Mouse (Mus musculus): Measurements from ENCODE around the gene St6galnac3.

GRCm38 (mm10) chr3:153324307-153324706 lies 400.7 kb downstream of the St6galnac3 start:
- TF ChIP-seq POLR2A (IDR thresholded peaks at IDR 0.05; ENCODE audit: low read depth, low read length) (no peak), NELFE (IDR thresholded peaks at IDR 0.05; ENCODE audit: low read depth, low read length) (no peak), EP300 (IDR thresholded peaks at IDR 0.05; ENCODE audit: low read length) (no peak), CTCF (conservative IDR thresholded peaks at IDR 0.05 in 1 of 2, IDR thresholded peaks at IDR 0.05 in 1 of 2; ENCODE audit: low read depth in 2 of 2, low read length in 2 of 2) (no peak), USF2 (conservative IDR thresholded peaks at IDR 0.05; ENCODE audit: low read depth, low read length) (no peak), ETS1 (conservative IDR thresholded peaks at IDR 0.05; ENCODE audit: low read depth, low read length) (no peak), ZC3H11A (IDR thresholded peaks at IDR 0.05; ENCODE audit: low read depth, low read length) (no peak), CHD2 (IDR thresholded peaks at IDR 0.05; ENCODE audit: low read length) (no peak), MYC (IDR thresholded peaks at IDR 0.05; ENCODE audit: low read depth, low read length) (no peak), BHLHE40 (IDR thresholded peaks at IDR 0.05; ENCODE audit: low read depth, low read length) (no peak), MAX (IDR thresholded peaks at IDR 0.05; ENCODE audit: low read length) (no peak)

All from CH12.LX (cell line).